Mouse (Mus musculus) limb, embryonic 14.5 days (tissue): ENCODE results near the gene Kdm1a. TPM values are rescaled to one million over a fixed set of nuclear protein-coding genes. Genes with fewer than 3 reads are reported as not detected.

ENCODE experiments used
- ATAC-seq: fragments of 200-750 bp; cut with Nextera tagmentation; 2 replicates; pipeline ENCODE4 v1.8.0; 2017; ENCODE audit warnings: low read depth, moderate number of reproducible peaks, moderate TSS enrichment; ENCODE audit not compliant: low FRiP score
- DNase-seq: peaks from one replicate; pipeline ENCODE4 v3.0.0-alpha.2; 2015; ENCODE audit warnings: low spot score
- H3K27ac ChIP-seq: fragments of 300-500 bp; sonication (generic); replicated peaks from 2 replicates; pipeline ENCODE4 v1.5.1; 2014; ENCODE audit warnings: low read depth, mild to moderate bottlenecking, low read length, moderate library complexity, mixed read lengths
- H3K27me3 ChIP-seq: fragments of 300-500 bp; sonication (generic); 2 replicates; pipeline ENCODE4 v1.6.1; 2014; ENCODE audit warnings: low read length, mixed read lengths; ENCODE audit not compliant: control insufficient read depth, insufficient read depth
- H3K36me3 ChIP-seq: fragments of 300-500 bp; sonication (generic); 2 replicates; pipeline ENCODE4 v1.6.1; 2014; ENCODE audit warnings: mild to moderate bottlenecking, low read length, moderate library complexity, mixed read lengths; ENCODE audit not compliant: control insufficient read depth, insufficient read depth
- H3K4me1 ChIP-seq: fragments of 300-500 bp; sonication (generic); 2 replicates; pipeline ENCODE4 v1.6.1; 2014; ENCODE audit warnings: antibody characterized with exemption, low read length, mixed read lengths; ENCODE audit not compliant: control insufficient read depth, insufficient read depth
- H3K4me2 ChIP-seq: fragments of 300-500 bp; sonication (generic); replicated peaks from 2 replicates; pipeline ENCODE4 v1.6.1; 2014; ENCODE audit warnings: low read depth, mild to moderate bottlenecking, low read length, moderate library complexity; ENCODE audit not compliant: severe bottlenecking
- H3K4me3 ChIP-seq: fragments of 300-500 bp; sonication (generic); replicated peaks from 2 replicates; pipeline ENCODE4 v1.5.1; 2014; ENCODE audit warnings: low read length
- H3K9ac ChIP-seq: fragments of 300-500 bp; sonication (generic); 2 replicates; pipeline ENCODE4 v1.6.1; 2014; ENCODE audit warnings: mild to moderate bottlenecking, low read depth, low read length, moderate library complexity; ENCODE audit not compliant: severe bottlenecking
- H3K9me3 ChIP-seq: fragments of 300-500 bp; sonication (generic); 2 replicates; pipeline ENCODE4 v1.6.1; 2016; ENCODE audit warnings: low read length; ENCODE audit not compliant: control insufficient read depth
- POLR2A ChIP-seq: fragments of 200-500 bp; IDR thresholded peaks from 2 replicates; pipeline ENCODE4 v1.8.0; 2012; ENCODE audit warnings: inconsistent platforms, mild to moderate bottlenecking, moderate library complexity, borderline replicate concordance; ENCODE audit not compliant: insufficient read depth, insufficient read length; ENCODE audit errors: extremely low read depth
- WGBS: fragments of 180-500 bp; shearing (Covaris S2); extraction: QIAGEN DNeasy Blood & Tissue Kit; methylation state at CpG from one replicate; pipeline ENCODE4 v1.1.7; 2014; 5-methylcytosine and 5-hydroxymethylcytosine counted together
- polyA plus RNA-seq, 2 experiments: library from polyadenylated mRNA; depleted of rRNA in 1 of 2; stranded (reverse) in 1 of 2; unstranded in 1 of 2; fragments of >200 nt; fragmentation: Nextera tagmentation in 1 of 2; extraction: Ambion mirVana in 1 of 2; gene quantifications; 2 replicates each; pipeline versions ENCODE4 v1.2.1 to v1.2.3; 2012 to 2014

Kdm1a gene
- polyA plus RNA-seq, 2 experiments = 51.9 to 89.9 TPM

GRCm38 (mm10) chr4:136546279-136547045 lies 56.1 kb downstream of the Kdm1a start:
- no peak overlapping the region for H3K27ac ChIP-seq
- no peak for TF ChIP-seq POLR2A
- H3K36me3 ChIP-seq = peaks cover 90% of the 10 kb centered on the region
- no peak overlapping the region for H3K9ac ChIP-seq
- H3K9me3 ChIP-seq = no peaks in the 10 kb centered on the region
- ATAC-seq (no peak), DNase-seq (no peak)
- H3K27me3 ChIP-seq = no peaks in the 10 kb centered on the region
- WGBS = 71% methylated on average over 3 of the region's 3 CpGs
- peaks cover 10% of the 10 kb centered on the region; the same call in 1 of the 2 replicates for H3K4me1 ChIP-seq
- no peak overlapping the region for H3K4me3 ChIP-seq
- no peak overlapping the region for H3K4me2 ChIP-seq

GRCm38 (mm10) chr4:136545151-136545550 lies 57.4 kb downstream of the Kdm1a start:
- no peak for ATAC-seq
- peaks cover 90% of the 10 kb centered on the region for H3K36me3 ChIP-seq

GRCm38 (mm10) chr4:136526412-136526811 lies 76.1 kb downstream of the Kdm1a start:
- Histone ChIP-seq H3K9ac (no peak overlapping the region), H3K36me3 (peaks cover 23% of the 10 kb centered on the region), H3K27ac (no peak overlapping the region), H3K4me2 (no peak overlapping the region), H3K9me3 (no peaks in the 10 kb centered on the region), H3K4me1 (0 out of 2 replicates have a peak, but pooled peaks cover 1% of the 10 kb centered on the region), H3K4me3 (no peak overlapping the region), H3K27me3 (no peaks in the 10 kb centered on the region)
- peak; percentile 80 for DNase-seq
- 19% methylated on average over 4 of the region's 4 CpGs for WGBS
- TF ChIP-seq POLR2A = no peak
- ATAC-seq = peak; percentile 37; the same call in 1 of the 2 replicates

More at GRCm38 (mm10) chr4:136545151-136545550, 57.4 kb downstream of the Kdm1a start:
- H3K4me1 ChIP-seq = peaks cover 10% of the 10 kb centered on the region; the same call in 1 of the 2 replicates
- H3K27me3 ChIP-seq = no peaks in the 10 kb centered on the region
- WGBS = 96% methylated on average over 3 of the region's 3 CpGs
- no peak overlapping the region for H3K9ac ChIP-seq
- no peak for TF ChIP-seq POLR2A
- no peaks in the 10 kb centered on the region for H3K9me3 ChIP-seq
- no peak for DNase-seq
- no peak overlapping the region for H3K4me2 ChIP-seq
- H3K27ac ChIP-seq = no peak overlapping the region
- H3K4me3 ChIP-seq = no peak overlapping the region

GRCm38 (mm10) chr4:136524309-136524708 lies 78.2 kb downstream of the Kdm1a start:
- Histone ChIP-seq H3K4me1 (0 out of 2 replicates have a peak, but pooled peaks cover 2% of the 10 kb centered on the region), H3K36me3 (peaks cover 21% of the 10 kb centered on the region), H3K4me3 (no peak overlapping the region), H3K9me3 (no peaks in the 10 kb centered on the region), H3K9ac (no peak overlapping the region), H3K27ac (no peak overlapping the region), H3K27me3 (no peaks in the 10 kb centered on the region), H3K4me2 (no peak overlapping the region)
- DNase-seq (no peak), ATAC-seq (no peak)
- WGBS = 81% methylated on average over 2 of the region's 2 CpGs
- no peak for TF ChIP-seq POLR2A

GRCm38 (mm10) chr4:136521898-136522297 lies 80.6 kb downstream of the Kdm1a start:
- Histone ChIP-seq H3K4me1 (0 out of 2 replicates have a peak, but pooled peaks cover 2% of the 10 kb centered on the region), H3K4me2 (no peak overlapping the region), H3K9ac (no peak overlapping the region), H3K4me3 (no peak overlapping the region), H3K9me3 (no peaks in the 10 kb centered on the region), H3K27me3 (no peaks in the 10 kb centered on the region), H3K36me3 (peaks cover 18% of the 10 kb centered on the region), H3K27ac (no peak overlapping the region)
- ATAC-seq (no peak), DNase-seq (no peak)
- TF ChIP-seq POLR2A = no peak
- WGBS = 77% methylated on average over 5 of the region's 5 CpGs
